Mouse (Mus musculus): ENCODE data around the gene Akap13. TPM values are rescaled to one million over a fixed set of nuclear protein-coding genes. Genes with fewer than 3 reads are reported as not detected.

The Akap13 gene
- total RNA-seq, 1 experiment: 24.6 TPM

- no peak overlapping the region for H3K4me3 ChIP-seq (ENCODE audit: insufficient read depth in 1 of 2, low read depth in 1 of 2, low read length in 2 of 2, poor library complexity in 1 of 2, severe bottlenecking in 1 of 2)
- H3K9me3 ChIP-seq (ENCODE audit: control insufficient read depth, insufficient read depth, low read depth, low read length): no peaks in the 10 kb centered on the region
- DNase-seq (ENCODE audit: low read depth, low spot score): no peak
- no peak overlapping the region for H3K27ac ChIP-seq (ENCODE audit: insufficient read depth, low read depth, low read length, poor library complexity, severe bottlenecking)
- no peak for TF ChIP-seq CHD2 (IDR thresholded peaks at IDR 0.05; ENCODE audit: low read depth, low read length)
- TF ChIP-seq ZC3H11A (IDR thresholded peaks at IDR 0.05; ENCODE audit: borderline replicate concordance, low read depth, low read length): no peak
- TF ChIP-seq HCFC1 (IDR thresholded peaks at IDR 0.05; ENCODE audit: borderline replicate concordance, insufficient read depth, low read length): no peak
- TF ChIP-seq MAFK (IDR thresholded peaks at IDR 0.05; ENCODE audit: insufficient read depth, low read depth, low read length): no peak
- TF ChIP-seq ZNF384 (IDR thresholded peaks at IDR 0.05; ENCODE audit: low read depth, low read length): no peak
- in situ Hi-C loops (cut with MboI; ENCODE audit: low sequenced_read_pairs in 2 of 2, unreplicated experiment in 2 of 2): no loop called here
- H3K36me3 ChIP-seq (ENCODE audit: control insufficient read depth, insufficient read depth, low read length, poor library complexity, severe bottlenecking): peaks cover 3% of the 10 kb centered on the region; the same call in 1 of the 2 replicates
- no peak overlapping the region for H3K9ac ChIP-seq (ENCODE audit: insufficient read depth, low read depth, low read length, poor library complexity, severe bottlenecking)
- no peaks in the 10 kb centered on the region for H3K4me1 ChIP-seq (ENCODE audit: control insufficient read depth in 2 of 2, insufficient read depth in 2 of 2, low read length in 2 of 2, poor library complexity in 1 of 2)
Measured at GRCm38 (mm10) chr7:75699836-75700235, 244.5 kb downstream of the Akap13 start.

GRCm38 (mm10) chr7:75700771-75701345 lies 245.5 kb downstream of the Akap13 start:
- no peaks in the 10 kb centered on the region for H3K4me1 ChIP-seq (ENCODE audit: control insufficient read depth in 2 of 2, insufficient read depth in 2 of 2, low read length in 2 of 2, poor library complexity in 1 of 2)
- H3K9ac ChIP-seq (ENCODE audit: insufficient read depth, low read depth, low read length, poor library complexity, severe bottlenecking): no peak overlapping the region
- in situ Hi-C loops (cut with MboI; ENCODE audit: low sequenced_read_pairs in 2 of 2, unreplicated experiment in 2 of 2): no loop called here
- no peak overlapping the region for H3K4me3 ChIP-seq (ENCODE audit: insufficient read depth in 1 of 2, low read depth in 1 of 2, low read length in 2 of 2, poor library complexity in 1 of 2, severe bottlenecking in 1 of 2)
- peaks cover 3% of the 10 kb centered on the region; the same call in 1 of the 2 replicates for H3K36me3 ChIP-seq (ENCODE audit: control insufficient read depth, insufficient read depth, low read length, poor library complexity, severe bottlenecking)
- DNase-seq (ENCODE audit: low read depth, low spot score): no peak
- TF ChIP-seq ZC3H11A (IDR thresholded peaks at IDR 0.05; ENCODE audit: borderline replicate concordance, low read depth, low read length) (no peak), CHD2 (IDR thresholded peaks at IDR 0.05; ENCODE audit: low read depth, low read length) (no peak), ZNF384 (IDR thresholded peaks at IDR 0.05; ENCODE audit: low read depth, low read length) (no peak), MAFK (IDR thresholded peaks at IDR 0.05; ENCODE audit: insufficient read depth, low read depth, low read length) (no peak), HCFC1 (IDR thresholded peaks at IDR 0.05; ENCODE audit: borderline replicate concordance, insufficient read depth, low read length) (no peak)
- no peaks in the 10 kb centered on the region for H3K9me3 ChIP-seq (ENCODE audit: control insufficient read depth, insufficient read depth, low read depth, low read length)
- no peak overlapping the region for H3K27ac ChIP-seq (ENCODE audit: insufficient read depth, low read depth, low read length, poor library complexity, severe bottlenecking)

- H3K36me3 ChIP-seq (ENCODE audit: control insufficient read depth, insufficient read depth, low read length, poor library complexity, severe bottlenecking): peaks cover 3% of the 10 kb centered on the region; the same call in 1 of the 2 replicates
- TF ChIP-seq CHD2 (IDR thresholded peaks at IDR 0.05; ENCODE audit: low read depth, low read length): no peak
- TF ChIP-seq HCFC1 (IDR thresholded peaks at IDR 0.05; ENCODE audit: borderline replicate concordance, insufficient read depth, low read length): no peak
- no peak for TF ChIP-seq MAFK (IDR thresholded peaks at IDR 0.05; ENCODE audit: insufficient read depth, low read depth, low read length)
- TF ChIP-seq ZNF384 (IDR thresholded peaks at IDR 0.05; ENCODE audit: low read depth, low read length): no peak
- TF ChIP-seq ZC3H11A (IDR thresholded peaks at IDR 0.05; ENCODE audit: borderline replicate concordance, low read depth, low read length): no peak
- no peaks in the 10 kb centered on the region for H3K9me3 ChIP-seq (ENCODE audit: control insufficient read depth, insufficient read depth, low read depth, low read length)
- no peaks in the 10 kb centered on the region for H3K4me1 ChIP-seq (ENCODE audit: control insufficient read depth in 2 of 2, insufficient read depth in 2 of 2, low read length in 2 of 2, poor library complexity in 1 of 2)
- no peak overlapping the region for H3K4me3 ChIP-seq (ENCODE audit: insufficient read depth in 1 of 2, low read depth in 1 of 2, low read length in 2 of 2, poor library complexity in 1 of 2, severe bottlenecking in 1 of 2)
- no peak overlapping the region for H3K9ac ChIP-seq (ENCODE audit: insufficient read depth, low read depth, low read length, poor library complexity, severe bottlenecking)
- no peak overlapping the region for H3K27ac ChIP-seq (ENCODE audit: insufficient read depth, low read depth, low read length, poor library complexity, severe bottlenecking)
- in situ Hi-C loops (cut with MboI; ENCODE audit: low sequenced_read_pairs in 2 of 2, unreplicated experiment in 2 of 2): no loop called here
- DNase-seq (ENCODE audit: low read depth, low spot score): no peak
Measured at GRCm38 (mm10) chr7:75701761-75702160, 246.4 kb downstream of the Akap13 start.

DNA sequence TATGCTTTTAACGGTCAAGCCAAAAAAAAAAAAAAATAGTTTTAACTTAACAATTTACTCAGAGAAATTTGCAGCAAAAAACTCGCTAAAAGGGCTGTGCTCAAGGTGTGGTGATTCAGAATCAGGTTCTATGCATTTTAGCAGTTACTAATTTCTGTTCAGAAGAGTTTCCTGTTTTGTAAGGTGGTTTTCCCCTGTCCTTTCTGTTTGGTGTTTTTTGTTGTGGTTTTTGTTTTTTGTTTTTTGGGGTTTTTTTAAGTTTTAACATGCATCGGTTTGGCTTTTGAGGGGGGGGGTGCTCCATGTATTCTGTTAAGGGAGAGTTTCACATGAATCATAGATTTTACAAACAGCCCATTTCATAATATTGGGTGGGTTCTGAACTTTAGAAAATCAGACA lies 247.0 kb downstream of the Akap13 start:
- TF ChIP-seq ZC3H11A (IDR thresholded peaks at IDR 0.05; ENCODE audit: borderline replicate concordance, low read depth, low read length) (no peak), HCFC1 (IDR thresholded peaks at IDR 0.05; ENCODE audit: borderline replicate concordance, insufficient read depth, low read length) (no peak), ZNF384 (IDR thresholded peaks at IDR 0.05; ENCODE audit: low read depth, low read length) (no peak), CHD2 (IDR thresholded peaks at IDR 0.05; ENCODE audit: low read depth, low read length) (no peak), MAFK (IDR thresholded peaks at IDR 0.05; ENCODE audit: insufficient read depth, low read depth, low read length) (no peak)
- Histone ChIP-seq H3K4me1 (ENCODE audit: control insufficient read depth in 2 of 2, insufficient read depth in 2 of 2, low read length in 2 of 2, poor library complexity in 1 of 2) (no peaks in the 10 kb centered on the region), H3K9ac (ENCODE audit: insufficient read depth, low read depth, low read length, poor library complexity, severe bottlenecking) (no peak overlapping the region), H3K27ac (ENCODE audit: insufficient read depth, low read depth, low read length, poor library complexity, severe bottlenecking) (no peak overlapping the region), H3K9me3 (ENCODE audit: control insufficient read depth, insufficient read depth, low read depth, low read length) (no peaks in the 10 kb centered on the region), H3K36me3 (ENCODE audit: control insufficient read depth, insufficient read depth, low read length, poor library complexity, severe bottlenecking) (peaks cover 1% of the 10 kb centered on the region; the same call in 1 of the 2 replicates), H3K4me3 (ENCODE audit: insufficient read depth in 1 of 2, low read depth in 1 of 2, low read length in 2 of 2, poor library complexity in 1 of 2, severe bottlenecking in 1 of 2) (no peak overlapping the region)
- no peak for DNase-seq (ENCODE audit: low read depth, low spot score)
- in situ Hi-C loops (cut with MboI; ENCODE audit: low sequenced_read_pairs in 2 of 2, unreplicated experiment in 2 of 2): no loop called here
